Mouse (Mus musculus): ENCODE data around the gene Foxp1.

DNA sequence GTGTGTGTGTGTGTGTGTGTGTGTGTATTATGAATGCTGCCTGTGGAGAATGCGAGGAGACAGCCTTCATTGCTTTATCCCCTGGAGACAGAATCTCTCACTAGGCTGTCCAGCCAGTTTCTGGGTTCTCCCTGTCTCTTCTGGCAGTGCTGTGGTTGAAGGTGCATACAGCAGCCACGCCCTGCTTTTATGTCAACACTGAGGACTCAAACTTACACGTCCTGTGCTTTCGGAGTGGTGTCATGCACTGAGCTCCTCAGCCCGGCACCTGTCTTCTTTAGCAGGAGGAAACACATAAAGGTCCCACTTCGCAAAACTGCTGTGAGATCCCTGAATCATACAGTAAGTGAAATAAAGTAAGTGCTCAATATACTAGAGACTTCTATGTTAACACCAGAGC lies 120.7 kb downstream of the Foxp1 start:
- TF ChIP-seq CTCF (IDR thresholded peaks at IDR 0.05; ENCODE audit: low read depth) (no peak), EP300 (IDR thresholded peaks at IDR 0.05; ENCODE audit: low read depth) (no peak)
